Mouse (Mus musculus): ENCODE measurements around the gene Myo18b. TPM values are rescaled to one million over a fixed set of nuclear protein-coding genes. Genes with fewer than 3 reads are reported as not detected.

Myo18b gene
- polyA plus RNA-seq, 1 experiment from 2014 or later = 0.08 TPM

DNA sequence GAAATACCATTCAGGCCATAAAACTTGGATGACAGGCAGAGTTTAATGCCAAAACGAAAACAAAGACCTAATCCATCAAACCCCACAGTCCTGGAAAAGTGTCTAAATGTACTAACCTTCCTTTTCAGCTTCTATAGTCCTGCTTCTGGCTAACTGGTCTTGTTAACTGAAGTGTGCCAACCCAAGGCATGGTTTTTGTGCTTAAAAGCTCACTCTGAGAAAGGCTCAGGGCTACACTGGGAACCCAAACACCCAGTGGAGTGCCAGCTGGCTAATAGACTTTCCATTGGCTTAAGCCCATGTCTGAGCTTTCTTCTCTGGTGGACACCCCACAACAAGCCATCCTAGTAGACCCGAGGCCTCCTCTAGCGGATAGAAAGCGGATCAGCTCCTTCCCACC, 244.1 kb downstream of the Myo18b start:
- H3K4me3 ChIP-seq = no peak overlapping the region
- no peak overlapping the region for H3K4me2 ChIP-seq
- 44% methylated on average over 4 of the region's 4 CpGs for WGBS (ENCODE audit: insufficient replicate concordance)
- no peak for ATAC-seq
- no peaks in the 10 kb centered on the region for H3K36me3 ChIP-seq
- no peak overlapping the region for H3K27ac ChIP-seq
- no peaks in the 10 kb centered on the region for H3K9me3 ChIP-seq (replicated peaks)
- peaks cover 33% of the 10 kb centered on the region for H3K27me3 ChIP-seq (replicated peaks)
- no peaks in the 10 kb centered on the region for H3K4me1 ChIP-seq
- H3K9ac ChIP-seq = no peak overlapping the region

DNA sequence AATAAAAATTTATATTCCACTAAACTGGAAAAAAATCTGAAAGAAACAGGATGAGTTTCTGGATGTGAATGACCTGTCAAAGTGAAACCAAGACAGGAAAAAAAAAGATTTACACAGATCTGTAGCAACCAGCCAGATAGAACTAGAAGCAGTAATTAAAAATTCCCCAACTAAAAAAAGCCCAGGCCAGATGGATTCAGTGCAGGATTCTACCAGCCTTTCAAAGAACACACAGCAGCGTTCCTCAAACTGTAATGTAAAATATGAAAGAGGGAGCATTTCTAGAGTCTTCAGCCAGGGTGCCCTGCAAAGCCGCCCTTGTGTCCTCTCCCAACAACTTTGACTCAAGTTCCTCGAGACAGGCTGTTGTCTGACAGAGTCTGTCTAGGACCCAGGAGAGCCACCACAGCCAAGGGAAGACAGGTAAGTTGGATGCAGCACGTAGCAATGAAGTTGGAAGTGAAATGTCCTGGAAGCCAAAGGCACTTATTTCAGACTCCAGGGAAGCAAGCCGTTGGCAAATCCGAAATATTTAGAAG, 246.9 kb downstream of the Myo18b start:
- 59% methylated on average over 6 of the region's 6 CpGs for WGBS (ENCODE audit: insufficient replicate concordance)
- no peak overlapping the region for H3K4me3 ChIP-seq
- no peak overlapping the region for H3K9ac ChIP-seq
- H3K36me3 ChIP-seq = no peaks in the 10 kb centered on the region
- ATAC-seq = no peak
- peaks cover 5% of the 10 kb centered on the region; the same call in 1 of the 2 replicates for H3K27me3 ChIP-seq (replicated peaks)
- H3K27ac ChIP-seq = no peak overlapping the region
- H3K4me2 ChIP-seq = no peak overlapping the region
- no peaks in the 10 kb centered on the region for H3K4me1 ChIP-seq
- H3K9me3 ChIP-seq (replicated peaks) = 0 out of 2 replicates have a peak, but pooled peaks cover 3% of the 10 kb centered on the region

- Histone ChIP-seq H3K36me3 (no peaks in the 10 kb centered on the region), H3K9ac (no peak overlapping the region), H3K27me3 (replicated peaks) (peaks cover 5% of the 10 kb centered on the region; the same call in 1 of the 2 replicates), H3K9me3 (replicated peaks) (0 out of 2 replicates have a peak, but pooled peaks cover 3% of the 10 kb centered on the region), H3K27ac (no peak overlapping the region), H3K4me2 (no peak overlapping the region), H3K4me3 (no peak overlapping the region), H3K4me1 (no peaks in the 10 kb centered on the region)
- WGBS (ENCODE audit: insufficient replicate concordance) = 78% methylated on average over 2 of the region's 2 CpGs
- ATAC-seq = no peak
These were observed 249.3 kb downstream of the Myo18b start for GRCm38 (mm10) chr5:112646871-112647270.

GRCm38 (mm10) chr5:112645535-112645934, 250.6 kb downstream of the Myo18b start:
- H3K27me3 ChIP-seq (replicated peaks) = peaks cover 10% of the 10 kb centered on the region; the same call in 1 of the 2 replicates
- H3K4me1 ChIP-seq = peaks cover 4% of the 10 kb centered on the region
- no peaks in the 10 kb centered on the region for H3K36me3 ChIP-seq
- no peak overlapping the region for H3K4me2 ChIP-seq
- H3K9me3 ChIP-seq (replicated peaks) = 0 out of 2 replicates have a peak, but pooled peaks cover 3% of the 10 kb centered on the region
- 62% methylated on average over 2 of the region's 2 CpGs for WGBS (ENCODE audit: insufficient replicate concordance)
- H3K27ac ChIP-seq = no peak overlapping the region
- no peak overlapping the region for H3K9ac ChIP-seq
- no peak for ATAC-seq
- H3K4me3 ChIP-seq = no peak overlapping the region

GRCm38 (mm10) chr5:112643533-112644272, 252.5 kb downstream of the Myo18b start:
- H3K4me2 ChIP-seq = no peak overlapping the region
- H3K4me1 ChIP-seq = peaks cover 6% of the 10 kb centered on the region
- H3K27ac ChIP-seq = no peak overlapping the region
- H3K9ac ChIP-seq = no peak overlapping the region
- no peak for ATAC-seq
- H3K4me3 ChIP-seq = no peak overlapping the region
- WGBS (ENCODE audit: insufficient replicate concordance) = 39% methylated on average over 20 of the region's 20 CpGs
- peaks cover 10% of the 10 kb centered on the region; the same call in 1 of the 2 replicates for H3K9me3 ChIP-seq (replicated peaks)
- H3K27me3 ChIP-seq (replicated peaks) = peaks cover 10% of the 10 kb centered on the region; the same call in 1 of the 2 replicates
- no peaks in the 10 kb centered on the region for H3K36me3 ChIP-seq

DNA sequence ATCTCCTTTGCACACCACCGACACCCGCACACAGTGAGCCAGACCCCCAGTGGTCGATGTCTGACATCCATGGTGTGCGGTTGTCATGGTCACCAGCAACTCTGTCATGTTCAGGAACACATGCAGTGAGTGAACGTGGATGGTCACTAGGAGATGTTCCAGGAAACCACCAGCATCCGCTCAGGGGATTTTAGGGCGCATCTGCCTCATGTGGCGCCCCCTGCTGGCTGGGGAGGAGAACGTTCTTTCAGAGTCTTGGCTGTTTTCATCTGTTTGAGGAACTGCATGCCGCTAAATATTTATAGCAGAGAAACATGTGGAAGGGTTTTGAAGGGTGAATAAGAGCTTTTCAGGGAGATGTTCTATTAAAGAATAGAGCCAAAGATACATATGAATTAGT, 253.4 kb downstream of the Myo18b start:
- Histone ChIP-seq H3K9me3 (replicated peaks) (peaks cover 10% of the 10 kb centered on the region; the same call in 1 of the 2 replicates), H3K4me1 (peaks cover 6% of the 10 kb centered on the region), H3K4me3 (no peak overlapping the region), H3K27ac (no peak overlapping the region), H3K27me3 (replicated peaks) (peaks cover 10% of the 10 kb centered on the region; the same call in 1 of the 2 replicates), H3K36me3 (no peaks in the 10 kb centered on the region), H3K4me2 (no peak overlapping the region), H3K9ac (no peak overlapping the region)
- ATAC-seq = no peak
- 39% methylated on average over 10 of the region's 10 CpGs for WGBS (ENCODE audit: insufficient replicate concordance)

DNA sequence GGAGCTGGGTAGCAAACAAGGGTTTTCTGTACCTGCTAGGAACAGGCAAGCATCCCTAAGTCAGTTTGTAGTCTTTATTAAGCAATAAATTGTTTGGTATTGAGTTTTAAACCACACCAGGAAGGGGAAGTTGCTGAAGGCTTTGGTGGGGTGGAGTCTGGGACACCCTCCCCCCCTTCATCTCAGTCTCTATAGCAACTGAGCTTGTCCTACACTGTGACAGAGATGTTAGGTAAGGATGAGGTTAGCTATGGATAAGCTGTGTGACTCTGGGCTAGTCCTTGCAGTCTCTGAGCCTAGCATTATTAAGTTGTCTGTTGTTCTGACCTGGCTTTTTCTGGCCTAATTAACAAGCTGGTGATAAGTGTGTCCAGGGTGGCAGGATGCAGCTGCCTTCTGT, 254.4 kb downstream of the Myo18b start:
- no peak overlapping the region for H3K4me3 ChIP-seq
- peaks cover 7% of the 10 kb centered on the region; the same call in 1 of the 2 replicates for H3K9me3 ChIP-seq (replicated peaks)
- H3K27me3 ChIP-seq (replicated peaks) = peaks cover 10% of the 10 kb centered on the region; the same call in 1 of the 2 replicates
- H3K9ac ChIP-seq = no peak overlapping the region
- H3K4me1 ChIP-seq = peaks cover 6% of the 10 kb centered on the region
- no peaks in the 10 kb centered on the region for H3K36me3 ChIP-seq
- H3K4me2 ChIP-seq = no peak overlapping the region
- ATAC-seq = no peak
- H3K27ac ChIP-seq = no peak overlapping the region

- peak overlapping the region; percentile 41 for H3K4me2 ChIP-seq
These were observed 255.0 kb downstream of the Myo18b start for GRCm38 (mm10) chr5:112641131-112641530.

DNA sequence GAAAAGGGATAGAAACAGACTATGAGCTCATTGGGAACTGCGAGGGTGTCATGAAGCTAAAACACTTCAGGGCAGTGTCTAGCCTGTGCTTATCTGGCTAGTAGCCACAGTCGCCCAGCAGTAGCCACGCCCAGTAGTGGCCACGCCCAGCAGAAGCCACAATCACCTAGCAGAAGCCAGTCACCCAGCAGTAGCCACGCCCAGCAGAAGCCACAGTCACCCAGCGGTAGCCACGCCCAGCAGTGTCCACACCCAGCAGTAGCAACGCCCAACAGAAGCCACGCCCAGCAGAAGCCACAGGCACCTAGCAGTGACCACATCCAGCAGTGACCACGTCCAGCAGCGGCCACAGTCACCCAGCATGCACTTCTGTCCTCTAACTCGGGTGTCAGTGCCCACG, 255.5 kb downstream of the Myo18b start:
- Histone ChIP-seq H3K27me3 (replicated peaks) (peaks cover 10% of the 10 kb centered on the region; the same call in 1 of the 2 replicates), H3K4me1 (peaks cover 6% of the 10 kb centered on the region), H3K4me3 (no peak overlapping the region), H3K36me3 (no peaks in the 10 kb centered on the region), H3K4me2 (peak overlapping the region; percentile 41), H3K27ac (no peak overlapping the region), H3K9ac (no peak overlapping the region), H3K9me3 (replicated peaks) (peaks cover 6% of the 10 kb centered on the region; the same call in 1 of the 2 replicates)
- ATAC-seq = peak; percentile 49
- 9% methylated on average over 13 of the region's 13 CpGs for WGBS (ENCODE audit: insufficient replicate concordance)

More at GRCm38 (mm10) chr5:112641131-112641530, 255.0 kb downstream of the Myo18b start:
- no peaks in the 10 kb centered on the region for H3K36me3 ChIP-seq
- no peak overlapping the region for H3K4me3 ChIP-seq
- H3K27ac ChIP-seq = no peak overlapping the region
- H3K4me1 ChIP-seq = peaks cover 6% of the 10 kb centered on the region
- H3K9ac ChIP-seq = no peak overlapping the region
- peaks cover 6% of the 10 kb centered on the region; the same call in 1 of the 2 replicates for H3K9me3 ChIP-seq (replicated peaks)
- ATAC-seq = no peak
- peaks cover 10% of the 10 kb centered on the region; the same call in 1 of the 2 replicates for H3K27me3 ChIP-seq (replicated peaks)
- 22% methylated on average over 20 of the region's 20 CpGs for WGBS (ENCODE audit: insufficient replicate concordance)

Other genes with a start within 250 kb of the Myo18b start
- gene Grk3, start 119.4 kb upstream of the Myo18b start, polyA plus RNA-seq (2016; fragmentation: Nextera tagmentation; extraction: Ambion mirVana) = 2.4 TPM in 2 replicates
- gene Crybb2, start 173.8 kb upstream of the Myo18b start, polyA plus RNA-seq (2016; fragmentation: Nextera tagmentation; extraction: Ambion mirVana) = not detected in 2 replicates
- not detected in 2 replicates for gene Crybb3, start 185.2 kb upstream of the Myo18b start, polyA plus RNA-seq (2016; fragmentation: Nextera tagmentation; extraction: Ambion mirVana)